Mouse (Mus musculus): ENCODE data around the gene Hic2.
"Not testable (repeated sequence)": the region's sequence is repeated elsewhere in the genome, so short reads cannot be mapped to it uniquely, and the experiment has no call there.

Gene Hic2

GRCm38 (mm10) chr16:17232794-17233701 lies at the start of gene Hic2:
TSS of gene Hic2 (plus strand) at chr16:17233572.
- DNase-seq (ENCODE audit: low spot score in 2 of 2) = peak; percentile 68 to 77

- no peak for DNase-seq (ENCODE audit: low spot score in 2 of 2)
Measured at GRCm38 (mm10) chr16:17185475-17185874, 47.9 kb upstream of the Hic2 start.

- no peak for DNase-seq (ENCODE audit: low spot score in 2 of 2)
Measured at GRCm38 (mm10) chr16:17193823-17194222, 39.5 kb upstream of the Hic2 start.

GRCm38 (mm10) chr16:17200121-17200952 lies 33.0 kb upstream of the Hic2 start:
- no peak for DNase-seq (ENCODE audit: low spot score in 2 of 2)

GRCm38 (mm10) chr16:17200953-17201707 lies 32.2 kb upstream of the Hic2 start:
- DNase-seq (ENCODE audit: low spot score in 2 of 2) = peak; percentile 66 to 75

- no peak for DNase-seq (ENCODE audit: low spot score in 2 of 2)
Measured at GRCm38 (mm10) chr16:17201977-17202376, 31.4 kb upstream of the Hic2 start.

- DNase-seq (ENCODE audit: low spot score in 2 of 2) = no peak
Measured at GRCm38 (mm10) chr16:17202549-17202948, 30.8 kb upstream of the Hic2 start, which contains the start of gene Ube2l3. TSS of gene Ube2l3 (minus strand) at chr16:17202649.

GRCm38 (mm10) chr16:17204990-17205389 lies 28.4 kb upstream of the Hic2 start:
- peak in 1 of 2 experiments; percentile 32 for DNase-seq (ENCODE audit: low spot score in 2 of 2)

GRCm38 (mm10) chr16:17208389-17209361 lies 24.7 kb upstream of the Hic2 start, which contains the start of gene Rimbp3:
TSS of gene Rimbp3 (plus strand) at chr16:17208603.
- peak; percentile 54 to 69 for DNase-seq (ENCODE audit: low spot score in 2 of 2)

- DNase-seq (ENCODE audit: low spot score in 2 of 2) = no peak
Measured at GRCm38 (mm10) chr16:17209404-17209960, 23.9 kb upstream of the Hic2 start.

GRCm38 (mm10) chr16:17209981-17210838 lies 23.2 kb upstream of the Hic2 start:
- DNase-seq (ENCODE audit: low spot score in 2 of 2) = peak; percentile 76 to 85

- DNase-seq (ENCODE audit: low spot score in 2 of 2) = no peak
Measured at GRCm38 (mm10) chr16:17216934-17217633, 16.3 kb upstream of the Hic2 start.

- DNase-seq (ENCODE audit: low spot score in 2 of 2) = no peak
Measured at GRCm38 (mm10) chr16:17220127-17220733, 13.1 kb upstream of the Hic2 start.

- DNase-seq (ENCODE audit: low spot score in 2 of 2) = peak; percentile 92 to 97
Measured at GRCm38 (mm10) chr16:17222197-17222596, 11.2 kb upstream of the Hic2 start.

- no peak for DNase-seq (ENCODE audit: low spot score in 2 of 2)
Measured at GRCm38 (mm10) chr16:17225584-17225983, 7.8 kb upstream of the Hic2 start.

GRCm38 (mm10) chr16:17226496-17226895 lies 6.9 kb upstream of the Hic2 start:
- no peak for DNase-seq (ENCODE audit: low spot score in 2 of 2)

GRCm38 (mm10) chr16:17231523-17231922 lies 1.8 kb upstream of the Hic2 start:
- DNase-seq (ENCODE audit: low spot score in 2 of 2) = not testable (repeated sequence)
